Mouse (Mus musculus) gastrocnemius, postnatal 10 days (tissue): ENCODE data around the gene Pgp. TPM values are rescaled to one million over a fixed set of nuclear protein-coding genes. Genes with fewer than 3 reads are reported as not detected.
A peak's percentile ranks its signal among the peaks of the same experiment; 100 is the strongest.
"Not testable (repeated sequence)": the region's sequence is repeated elsewhere in the genome, so short reads cannot be mapped to it uniquely, and the experiment has no call there.

Source experiments
- DNase-seq: peaks from one replicate; pipeline ENCODE4 v3.0.0; 2021; ENCODE audit warnings: mixed read lengths
- long read RNA-seq, 2 experiments: library from polyadenylated mRNA; stranded (forward); transcript quantifications; one replicate each; pipeline ENCODE4 v2.0.0; 2021
- total RNA-seq, 2 experiments: library from RNA; stranded (reverse); gene quantifications; 2 replicates each; pipeline ENCODE4 v1.2.3; 2021

Pgp gene
- 10 to 100 TPM; 34.1 to 39.2 TPM for total RNA-seq
- long read RNA-seq, experiment 1, transcript Pgp-201 (2 exons, 2,627 nt), result major isoform, 191 of 249 reads
- long read RNA-seq, experiment 1, transcript Pgp-202 (1 exons, 2,428 nt), result minor isoform, 54 of 249 reads
- long read RNA-seq, experiment 1, partial matches to known transcripts, result 0 of 249 reads
- long read RNA-seq, experiment 1, other reads (novel, unspliced or antisense), result 4 of 249 reads
- long read RNA-seq, experiment 2, transcript Pgp-201 (2 exons, 2,627 nt), result major isoform, 216 of 270 reads
- long read RNA-seq, experiment 2, transcript Pgp-202 (1 exons, 2,428 nt), result minor isoform, 51 of 270 reads
- long read RNA-seq, experiment 2, partial matches to known transcripts, result 0 of 270 reads
- long read RNA-seq, experiment 2, other reads (novel, unspliced or antisense), result 3 of 270 reads

- peak; percentile 99 for DNase-seq
Observed at GRCm38 (mm10) chr17:24469910-24470602, at the start of gene Pgp, which contains the start of gene E4f1. TSS of gene Pgp (plus strand) at chr17:24470392. TSS of gene E4f1 (minus strand) at chr17:24470313.

GRCm38 (mm10) chr17:24423114-24423513, 47.1 kb upstream of the Pgp start:
- no peak for DNase-seq

GRCm38 (mm10) chr17:24424489-24424888, 45.7 kb upstream of the Pgp start:
- no peak for DNase-seq

- not testable (repeated sequence) for DNase-seq
Observed at GRCm38 (mm10) chr17:24425326-24425725, 44.9 kb upstream of the Pgp start.

GRCm38 (mm10) chr17:24425905-24426304, 44.3 kb upstream of the Pgp start:
- DNase-seq, result no peak

- DNase-seq, result peak; percentile 95
Observed at GRCm38 (mm10) chr17:24426471-24427169, 43.6 kb upstream of the Pgp start, which contains the start of gene Eci1. TSS of gene Eci1 (plus strand) at chr17:24426641.

- no peak for DNase-seq
Observed at GRCm38 (mm10) chr17:24427170-24427557, 43.0 kb upstream of the Pgp start.

GRCm38 (mm10) chr17:24429201-24429983, 40.8 kb upstream of the Pgp start:
- DNase-seq, result no peak

- no peak for DNase-seq
Observed at GRCm38 (mm10) chr17:24437016-24437415, 33.2 kb upstream of the Pgp start.

- DNase-seq, result no peak
Observed at GRCm38 (mm10) chr17:24440377-24440776, 29.8 kb upstream of the Pgp start.

- no peak for DNase-seq
Observed at GRCm38 (mm10) chr17:24441148-24441547, 29.0 kb upstream of the Pgp start.

- DNase-seq, result no peak
Observed at GRCm38 (mm10) chr17:24442107-24442506, 28.1 kb upstream of the Pgp start.

GRCm38 (mm10) chr17:24442632-24443155, 27.5 kb upstream of the Pgp start, which contains the start of gene Dnase1l2:
TSS of gene Dnase1l2 (minus strand) at chr17:24443105.
- DNase-seq, result no peak

- DNase-seq, result no peak
Observed at GRCm38 (mm10) chr17:24443409-24443808, 26.8 kb upstream of the Pgp start.

GRCm38 (mm10) chr17:24446590-24446989, 23.6 kb upstream of the Pgp start:
- DNase-seq, result no peak

GRCm38 (mm10) chr17:24449507-24449906, 20.7 kb upstream of the Pgp start:
- DNase-seq, result no peak

- no peak for DNase-seq
Observed at GRCm38 (mm10) chr17:24451220-24451619, 19.0 kb upstream of the Pgp start.

- no peak for DNase-seq
Observed at GRCm38 (mm10) chr17:24453372-24453771, 16.8 kb upstream of the Pgp start.

- no peak for DNase-seq
Observed at GRCm38 (mm10) chr17:24454218-24454755, 15.9 kb upstream of the Pgp start.

- DNase-seq, result peak; percentile 98
Observed at GRCm38 (mm10) chr17:24454756-24455522, 15.3 kb upstream of the Pgp start.
